Mouse (Mus musculus): ENCODE results near the gene 6430548M08Rik.

The 6430548M08Rik gene

GRCm38 (mm10) chr8:120109149-120109548 is 4.8 kb upstream of the 6430548M08Rik start:
- DNase-seq (ENCODE audit: low spot score in 2 of 2) = no peak

- no peak for DNase-seq (ENCODE audit: low spot score in 2 of 2)
Observed at GRCm38 (mm10) chr8:120110966-120111365, 3.0 kb upstream of the 6430548M08Rik start.

GRCm38 (mm10) chr8:120111382-120111781 is 2.6 kb upstream of the 6430548M08Rik start:
- no peak for DNase-seq (ENCODE audit: low spot score in 2 of 2)

- DNase-seq (ENCODE audit: low spot score in 2 of 2) = no peak
Observed at GRCm38 (mm10) chr8:120112535-120112934, 1.4 kb upstream of the 6430548M08Rik start.

- peak in 1 of 2 experiments; percentile 16 for DNase-seq (ENCODE audit: low spot score in 2 of 2)
Observed at GRCm38 (mm10) chr8:120113306-120113705, 646 bp upstream of the 6430548M08Rik start.

GRCm38 (mm10) chr8:120114315-120114841 is 426 bp downstream of the 6430548M08Rik start:
- peak in 1 of 2 experiments; percentile 32 for DNase-seq (ENCODE audit: low spot score in 2 of 2)

GRCm38 (mm10) chr8:120116600-120116999 is 2.6 kb downstream of the 6430548M08Rik start:
- DNase-seq (ENCODE audit: low spot score in 2 of 2) = no peak

GRCm38 (mm10) chr8:120118162-120118561 is 4.2 kb downstream of the 6430548M08Rik start:
- no peak for DNase-seq (ENCODE audit: low spot score in 2 of 2)

GRCm38 (mm10) chr8:120118847-120119246 is 4.9 kb downstream of the 6430548M08Rik start:
- no peak for DNase-seq (ENCODE audit: low spot score in 2 of 2)

GRCm38 (mm10) chr8:120119429-120119828 is 5.5 kb downstream of the 6430548M08Rik start:
- DNase-seq (ENCODE audit: low spot score in 2 of 2) = no peak

- no peak for DNase-seq (ENCODE audit: low spot score in 2 of 2)
Observed at GRCm38 (mm10) chr8:120119931-120120330, 6.0 kb downstream of the 6430548M08Rik start.

GRCm38 (mm10) chr8:120120951-120121350 is 7.0 kb downstream of the 6430548M08Rik start:
- DNase-seq (ENCODE audit: low spot score in 2 of 2) = no peak

- DNase-seq (ENCODE audit: low spot score in 2 of 2) = no peak
Observed at GRCm38 (mm10) chr8:120124261-120124660, 10.3 kb downstream of the 6430548M08Rik start.

GRCm38 (mm10) chr8:120124836-120125389 is 11.0 kb downstream of the 6430548M08Rik start:
- no peak for DNase-seq (ENCODE audit: low spot score in 2 of 2)

GRCm38 (mm10) chr8:120126357-120127161 is 12.6 kb downstream of the 6430548M08Rik start:
- DNase-seq (ENCODE audit: low spot score in 2 of 2) = no peak

- DNase-seq (ENCODE audit: low spot score in 2 of 2) = no peak
Observed at GRCm38 (mm10) chr8:120129547-120129946, 15.6 kb downstream of the 6430548M08Rik start.

- DNase-seq (ENCODE audit: low spot score in 2 of 2) = no peak
Observed at GRCm38 (mm10) chr8:120131158-120131557, 17.2 kb downstream of the 6430548M08Rik start.

- no peak for DNase-seq (ENCODE audit: low spot score in 2 of 2)
Observed at GRCm38 (mm10) chr8:120133169-120133568, 19.2 kb downstream of the 6430548M08Rik start.

- no peak for DNase-seq (ENCODE audit: low spot score in 2 of 2)
Observed at GRCm38 (mm10) chr8:120135687-120136086, 21.7 kb downstream of the 6430548M08Rik start.

- DNase-seq (ENCODE audit: low spot score in 2 of 2) = no peak
Observed at GRCm38 (mm10) chr8:120136618-120137017, 22.7 kb downstream of the 6430548M08Rik start.

GRCm38 (mm10) chr8:120138958-120139357 is 25.0 kb downstream of the 6430548M08Rik start:
- no peak for DNase-seq (ENCODE audit: low spot score in 2 of 2)

GRCm38 (mm10) chr8:120140769-120141168 is 26.8 kb downstream of the 6430548M08Rik start:
- DNase-seq (ENCODE audit: low spot score in 2 of 2) = no peak

Data from cerebellum, postnatal 4 days (tissue).